Mouse (Mus musculus): ENCODE data around the gene Dazap2.
"Not testable (repeated sequence)": the region's sequence is repeated elsewhere in the genome, so short reads cannot be mapped to it uniquely, and the experiment has no call there.

Gene Dazap2

GRCm38 (mm10) chr15:100621671-100622070 is 6.5 kb downstream of the Dazap2 start:
- H3K36me3 ChIP-seq (ENCODE audit: control insufficient read depth, insufficient read depth, low read length, poor library complexity, severe bottlenecking) = peaks cover 15% of the 10 kb centered on the region
- DNase-seq (ENCODE audit: low read depth, low spot score); H3K27me3 ChIP-seq (ENCODE audit: control insufficient read depth, insufficient read depth, low read length, poor library complexity, severe bottlenecking): not testable (repeated sequence)

DNA sequence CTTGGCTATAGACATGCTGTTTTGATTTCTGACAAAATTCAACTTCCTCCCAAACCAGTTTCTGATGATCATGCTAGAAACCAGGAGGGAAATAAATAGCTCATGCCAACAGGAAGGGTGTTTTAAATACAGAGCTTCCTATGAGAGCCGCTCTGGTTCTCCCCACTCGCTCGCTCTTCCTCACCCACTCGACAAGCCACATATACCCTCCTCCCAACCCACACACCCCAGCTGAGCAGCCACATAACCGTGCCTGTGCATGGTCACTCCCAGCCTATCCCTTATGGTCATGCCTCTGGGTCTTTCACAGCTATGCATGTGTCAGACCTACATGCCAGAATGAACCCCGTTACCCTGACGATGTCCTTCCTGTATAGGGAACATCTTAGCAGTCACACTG is 7.0 kb downstream of the Dazap2 start:
- Histone ChIP-seq H3K27me3 (ENCODE audit: control insufficient read depth, insufficient read depth, low read length, poor library complexity, severe bottlenecking) (no peaks in the 10 kb centered on the region), H3K36me3 (ENCODE audit: control insufficient read depth, insufficient read depth, low read length, poor library complexity, severe bottlenecking) (peaks cover 15% of the 10 kb centered on the region)
- no peak for DNase-seq (ENCODE audit: low read depth, low spot score)

DNA sequence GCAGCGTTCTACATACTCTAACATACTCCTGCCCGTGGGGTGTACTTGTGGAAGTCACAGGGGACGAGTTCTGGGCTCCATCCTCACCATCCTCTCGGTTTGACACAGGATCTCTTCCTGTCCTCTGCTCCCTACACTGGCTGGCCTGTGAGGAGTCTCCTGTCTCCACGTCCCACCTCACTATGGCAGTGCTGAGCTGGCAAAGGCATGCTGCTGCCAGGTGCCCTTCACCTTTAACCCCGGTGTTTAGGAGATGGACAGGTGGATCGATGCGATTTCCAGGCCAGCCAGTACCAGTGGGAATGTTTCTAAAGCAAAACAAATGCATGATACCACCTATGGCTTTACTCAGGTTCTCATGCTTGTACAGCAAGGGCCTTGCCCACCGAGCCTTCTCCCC is 8.6 kb downstream of the Dazap2 start:
- Histone ChIP-seq H3K36me3 (ENCODE audit: control insufficient read depth, insufficient read depth, low read length, poor library complexity, severe bottlenecking) (peaks cover 12% of the 10 kb centered on the region), H3K27me3 (ENCODE audit: control insufficient read depth, insufficient read depth, low read length, poor library complexity, severe bottlenecking) (no peaks in the 10 kb centered on the region)
- DNase-seq (ENCODE audit: low read depth, low spot score) = no peak

DNA sequence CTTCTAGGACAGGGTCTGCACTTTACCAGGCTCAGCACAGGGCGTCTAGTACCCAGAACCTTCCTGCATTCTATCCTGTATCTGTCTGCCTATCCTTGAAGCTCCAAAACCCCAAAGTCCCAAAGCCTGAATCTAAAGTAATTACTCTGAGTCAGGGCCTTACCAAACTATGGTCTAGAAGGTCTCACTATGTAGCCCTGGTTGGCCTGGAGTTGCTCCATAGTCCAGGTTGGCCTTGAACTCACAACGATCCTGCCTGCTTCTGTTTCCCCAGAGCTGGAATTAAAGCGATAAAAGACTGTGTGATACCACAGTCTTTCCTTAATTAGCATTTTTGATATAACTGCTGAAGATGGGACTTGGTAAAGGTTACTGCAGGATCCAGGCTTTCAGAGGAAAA is 9.3 kb downstream of the Dazap2 start:
- H3K36me3 ChIP-seq (ENCODE audit: control insufficient read depth, insufficient read depth, low read length, poor library complexity, severe bottlenecking) = peaks cover 7% of the 10 kb centered on the region
- no peak for DNase-seq (ENCODE audit: low read depth, low spot score)

DNA sequence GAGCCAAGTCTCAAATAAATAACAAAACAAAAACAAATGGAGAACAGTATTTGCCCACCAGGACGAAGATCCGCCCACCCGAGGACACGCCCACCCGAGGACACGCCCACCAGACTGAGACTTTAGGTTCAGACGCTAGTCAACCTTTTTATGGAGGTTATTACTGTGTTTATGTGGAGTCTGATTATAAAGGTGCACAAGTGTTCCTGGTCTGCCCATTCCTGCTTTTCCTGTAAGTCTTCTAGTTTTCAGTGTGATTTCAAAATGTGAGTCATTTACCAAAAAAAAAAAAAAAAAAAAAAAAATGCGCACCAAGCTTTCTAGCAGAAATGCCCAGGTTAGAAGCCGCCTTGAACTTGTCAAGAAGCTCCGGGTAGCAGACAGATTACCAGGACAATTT is 12.1 kb downstream of the Dazap2 start:
- H3K27me3 ChIP-seq (ENCODE audit: control insufficient read depth, insufficient read depth, low read length, poor library complexity, severe bottlenecking) = no peaks in the 10 kb centered on the region
- DNase-seq (ENCODE audit: low read depth, low spot score) = no peak
- H3K36me3 ChIP-seq (ENCODE audit: control insufficient read depth, insufficient read depth, low read length, poor library complexity, severe bottlenecking) = no peaks in the 10 kb centered on the region

More for the DNA sequence above, 9.3 kb downstream of the Dazap2 start:
- H3K27me3 ChIP-seq (ENCODE audit: control insufficient read depth, insufficient read depth, low read length, poor library complexity, severe bottlenecking) = no peaks in the 10 kb centered on the region

GRCm38 (mm10) chr15:100627774-100628370 is 12.7 kb downstream of the Dazap2 start:
- DNase-seq (ENCODE audit: low read depth, low spot score) = no peak
- no peaks in the 10 kb centered on the region for H3K36me3 ChIP-seq (ENCODE audit: control insufficient read depth, insufficient read depth, low read length, poor library complexity, severe bottlenecking)
- no peaks in the 10 kb centered on the region for H3K27me3 ChIP-seq (ENCODE audit: control insufficient read depth, insufficient read depth, low read length, poor library complexity, severe bottlenecking)

- no peak for DNase-seq (ENCODE audit: low read depth, low spot score)
- no peaks in the 10 kb centered on the region for H3K27me3 ChIP-seq (ENCODE audit: control insufficient read depth, insufficient read depth, low read length, poor library complexity, severe bottlenecking)
- no peaks in the 10 kb centered on the region for H3K36me3 ChIP-seq (ENCODE audit: control insufficient read depth, insufficient read depth, low read length, poor library complexity, severe bottlenecking)
These were observed 13.6 kb downstream of the Dazap2 start for GRCm38 (mm10) chr15:100628797-100629196.

DNA sequence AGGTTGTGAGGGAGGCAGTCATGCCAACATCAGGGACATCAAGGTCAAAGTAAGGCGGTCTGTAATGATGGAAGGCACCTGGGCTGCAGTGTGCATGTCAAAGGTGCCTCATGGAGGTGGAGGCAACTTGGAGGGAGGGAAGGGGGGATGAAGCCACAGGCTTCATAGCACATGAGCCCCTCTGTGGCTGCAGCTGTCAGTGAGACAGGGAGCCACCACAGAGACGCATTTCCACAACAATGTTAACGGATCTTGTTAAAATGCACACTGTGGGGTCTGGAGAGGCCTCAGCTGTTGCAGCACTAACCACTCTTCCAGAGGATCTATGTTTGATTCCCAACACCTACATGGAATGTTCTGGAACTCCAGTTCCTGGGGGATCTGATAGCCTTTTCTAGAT is 15.0 kb downstream of the Dazap2 start:
- H3K36me3 ChIP-seq (ENCODE audit: control insufficient read depth, insufficient read depth, low read length, poor library complexity, severe bottlenecking) = no peaks in the 10 kb centered on the region
- H3K27me3 ChIP-seq (ENCODE audit: control insufficient read depth, insufficient read depth, low read length, poor library complexity, severe bottlenecking) = no peaks in the 10 kb centered on the region
- no peak for DNase-seq (ENCODE audit: low read depth, low spot score)

DNA sequence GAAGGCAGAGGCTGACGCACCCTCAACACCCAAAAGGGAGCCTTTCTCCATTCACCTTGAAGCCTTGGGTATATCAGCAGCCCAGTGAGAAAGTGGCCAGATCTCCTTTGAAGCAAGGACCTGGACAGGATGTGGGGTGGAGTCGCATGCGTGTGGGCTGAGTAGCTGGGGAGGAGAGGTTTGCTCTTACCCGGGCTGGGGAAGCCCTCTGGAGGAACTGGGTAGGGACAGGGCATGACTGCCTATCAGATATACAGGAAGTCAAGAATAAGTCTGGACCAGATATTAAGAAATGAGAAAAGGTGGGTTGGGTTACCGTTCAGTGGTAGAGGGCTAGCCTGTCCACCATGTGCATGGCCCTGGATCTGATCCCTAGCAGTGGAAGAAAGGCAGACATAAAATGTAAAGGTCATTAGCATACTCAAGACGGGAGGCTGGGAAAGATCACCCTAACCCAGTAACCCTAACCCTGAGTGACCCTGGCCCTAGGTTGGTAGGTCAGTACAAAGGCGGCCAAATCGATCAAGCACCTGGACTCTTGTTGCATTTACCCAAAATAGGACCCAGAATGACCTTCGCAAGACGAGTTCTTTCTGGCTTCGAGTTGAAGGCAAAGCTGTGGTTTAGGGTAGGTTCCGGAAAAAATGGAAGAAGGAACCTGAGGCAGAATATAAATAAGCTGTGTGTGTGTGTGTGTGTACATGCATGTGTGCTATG is 16.5 kb downstream of the Dazap2 start:
- DNase-seq (ENCODE audit: low read depth, low spot score) = no peak
- H3K27me3 ChIP-seq (ENCODE audit: control insufficient read depth, insufficient read depth, low read length, poor library complexity, severe bottlenecking) = no peaks in the 10 kb centered on the region
- no peaks in the 10 kb centered on the region for H3K36me3 ChIP-seq (ENCODE audit: control insufficient read depth, insufficient read depth, low read length, poor library complexity, severe bottlenecking)

GRCm38 (mm10) chr15:100632323-100632722 is 17.2 kb downstream of the Dazap2 start:
- Histone ChIP-seq H3K27me3 (ENCODE audit: control insufficient read depth, insufficient read depth, low read length, poor library complexity, severe bottlenecking) (no peaks in the 10 kb centered on the region), H3K36me3 (ENCODE audit: control insufficient read depth, insufficient read depth, low read length, poor library complexity, severe bottlenecking) (no peaks in the 10 kb centered on the region)
- DNase-seq (ENCODE audit: low read depth, low spot score) = no peak

GRCm38 (mm10) chr15:100633341-100633740 is 18.2 kb downstream of the Dazap2 start:
- H3K36me3 ChIP-seq (ENCODE audit: control insufficient read depth, insufficient read depth, low read length, poor library complexity, severe bottlenecking) = no peaks in the 10 kb centered on the region
- no peaks in the 10 kb centered on the region for H3K27me3 ChIP-seq (ENCODE audit: control insufficient read depth, insufficient read depth, low read length, poor library complexity, severe bottlenecking)
- peak; percentile 63 for DNase-seq (ENCODE audit: low read depth, low spot score)

DNA sequence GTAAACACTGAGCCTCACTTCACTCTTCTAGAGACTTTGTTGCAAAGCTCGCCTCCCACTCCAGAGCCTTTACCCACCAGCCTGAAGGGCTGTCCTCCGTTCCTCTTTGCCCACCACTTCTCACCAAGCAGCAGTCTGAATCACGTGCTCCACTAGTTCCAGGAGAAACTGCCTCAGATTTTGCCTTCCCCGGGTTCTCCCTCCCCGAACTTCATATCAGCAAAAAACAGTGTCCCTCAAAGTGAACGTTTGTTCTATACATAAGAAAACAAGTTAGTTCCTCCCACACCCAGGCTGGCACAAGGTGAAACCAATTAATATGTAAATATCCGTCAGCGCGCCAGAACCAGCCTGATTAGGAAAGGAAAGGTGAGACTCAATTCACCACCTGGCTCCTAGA is 20.1 kb downstream of the Dazap2 start:
- Histone ChIP-seq H3K36me3 (ENCODE audit: control insufficient read depth, insufficient read depth, low read length, poor library complexity, severe bottlenecking) (no peaks in the 10 kb centered on the region), H3K27me3 (ENCODE audit: control insufficient read depth, insufficient read depth, low read length, poor library complexity, severe bottlenecking) (no peaks in the 10 kb centered on the region)
- no peak for DNase-seq (ENCODE audit: low read depth, low spot score)

DNA sequence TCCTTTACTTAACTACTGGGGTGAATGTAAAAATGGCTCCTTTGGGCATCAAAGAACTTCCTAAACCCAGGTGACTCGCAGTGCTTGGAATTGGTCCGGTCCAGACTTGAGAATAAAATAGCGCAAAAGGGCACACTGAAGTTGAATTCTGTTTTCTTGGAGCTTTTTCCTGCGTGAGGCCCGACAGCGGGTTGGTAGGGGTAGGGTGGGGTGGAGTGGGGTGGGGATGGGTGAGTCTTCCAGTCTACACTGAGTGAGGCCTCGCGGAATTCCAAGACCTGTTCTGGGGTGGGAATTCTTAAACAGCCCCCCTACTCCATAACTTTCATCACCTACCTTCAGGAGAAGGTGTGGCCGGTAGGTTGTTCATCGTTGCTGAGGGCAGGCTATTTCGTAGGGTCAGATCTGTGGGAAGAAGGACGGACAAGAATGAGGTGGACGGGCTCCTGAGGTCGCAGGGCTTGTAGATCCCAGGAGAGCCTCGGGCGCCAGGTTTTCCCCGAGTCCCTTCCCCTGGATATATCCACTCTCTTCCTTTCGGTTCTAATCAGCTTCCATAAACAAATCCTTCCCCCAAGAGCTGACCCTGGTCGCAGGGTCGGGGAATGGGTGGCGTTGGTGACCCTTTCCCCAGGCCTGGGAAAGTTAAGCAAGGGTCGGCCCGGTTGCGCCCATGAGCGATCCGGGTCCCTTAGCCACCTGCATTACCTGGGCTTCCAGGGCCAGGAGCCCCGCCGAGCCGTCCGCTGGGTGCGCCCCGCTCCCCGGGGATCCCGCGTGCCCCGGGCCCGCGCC is 20.9 kb downstream of the Dazap2 start:
- Histone ChIP-seq H3K27me3 (ENCODE audit: control insufficient read depth, insufficient read depth, low read length, poor library complexity, severe bottlenecking) (no peaks in the 10 kb centered on the region), H3K36me3 (ENCODE audit: control insufficient read depth, insufficient read depth, low read length, poor library complexity, severe bottlenecking) (peaks cover 3% of the 10 kb centered on the region)
- DNase-seq (ENCODE audit: low read depth, low spot score) = no peak

- no peaks in the 10 kb centered on the region for H3K27me3 ChIP-seq (ENCODE audit: control insufficient read depth, insufficient read depth, low read length, poor library complexity, severe bottlenecking)
- H3K36me3 ChIP-seq (ENCODE audit: control insufficient read depth, insufficient read depth, low read length, poor library complexity, severe bottlenecking) = peaks cover 3% of the 10 kb centered on the region
- DNase-seq (ENCODE audit: low read depth, low spot score) = peak; percentile 53
These were observed 21.8 kb downstream of the Dazap2 start, which contains the start of gene Smagp for GRCm38 (mm10) chr15:100636700-100637501. Gene Smagp, minus strand, starts transcription at chr15:100636940.

Data from splenic B cell, adult 2 months (primary cell).